Mouse (Mus musculus): Measurements from ENCODE around the gene Hhipl1. TPM values are rescaled to one million over a fixed set of nuclear protein-coding genes. Genes with fewer than 3 reads are reported as not detected.

The Hhipl1 gene
- total RNA-seq, 2 experiments from 2014 or later = 5.1 to 6.4 TPM

GRCm38 (mm10) chr12:108272143-108272635 is 33.9 kb upstream of the Hhipl1 start:
- DNase-seq (ENCODE audit: low spot score in 2 of 2) = no peak
- no peak for TF ChIP-seq CTCF (conservative IDR thresholded peaks at IDR 0.05)
- peak overlapping the region; percentile 69; the same call in 1 of the 2 replicates for H3K27ac ChIP-seq
- peak overlapping the region; percentile 30; the same call in 1 of the 2 replicates for H3K4me3 ChIP-seq

GRCm38 (mm10) chr12:108273466-108274312 is 32.4 kb upstream of the Hhipl1 start:
- H3K4me3 ChIP-seq = peak overlapping the region; percentile 90
- no peak for DNase-seq (ENCODE audit: low spot score in 2 of 2)
- peak overlapping the region; percentile 54; the same call in 1 of the 2 replicates for H3K27ac ChIP-seq
- TF ChIP-seq CTCF (conservative IDR thresholded peaks at IDR 0.05) = no peak

DNA sequence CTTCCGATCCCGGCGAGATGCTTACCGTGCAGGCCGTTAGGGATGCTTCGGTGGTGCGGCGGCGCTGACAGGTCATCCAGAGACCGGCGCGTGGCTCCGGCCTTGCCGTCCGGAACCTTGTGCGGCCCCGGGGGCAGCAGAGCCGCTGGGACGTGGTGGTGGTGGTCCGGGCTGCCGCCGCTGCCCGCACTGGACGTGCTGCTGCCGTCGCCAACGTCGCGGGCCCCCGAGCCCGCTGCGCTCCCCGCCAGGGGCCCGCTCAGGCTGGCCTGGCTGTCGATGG is 31.8 kb upstream of the Hhipl1 start:
- no peak overlapping the region; the same call in 1 of the 2 replicates for H3K27ac ChIP-seq
- TF ChIP-seq CTCF (conservative IDR thresholded peaks at IDR 0.05) = no peak
- peak overlapping the region; percentile 90 for H3K4me3 ChIP-seq
- DNase-seq (ENCODE audit: low spot score in 2 of 2) = no peak

GRCm38 (mm10) chr12:108274661-108275507 is 31.2 kb upstream of the Hhipl1 start, which contains the start of gene Ccdc85c:
Gene Ccdc85c, minus strand, starts transcription at chr12:108275425.
- H3K27ac ChIP-seq = peak within 1 kb of the TSS; percentile 93
- DNase-seq (ENCODE audit: low spot score in 2 of 2) = no peak
- peak within 1 kb of the TSS; percentile 90 for H3K4me3 ChIP-seq
- no peak for TF ChIP-seq CTCF (conservative IDR thresholded peaks at IDR 0.05)

- DNase-seq (ENCODE audit: low spot score in 2 of 2) = peak; percentile 97 to 99
- peak overlapping the region; percentile 93 for H3K27ac ChIP-seq
- TF ChIP-seq CTCF (conservative IDR thresholded peaks at IDR 0.05) = no peak
- H3K4me3 ChIP-seq = peak overlapping the region; percentile 90
Observed at GRCm38 (mm10) chr12:108275508-108275890, 30.6 kb upstream of the Hhipl1 start.

DNA sequence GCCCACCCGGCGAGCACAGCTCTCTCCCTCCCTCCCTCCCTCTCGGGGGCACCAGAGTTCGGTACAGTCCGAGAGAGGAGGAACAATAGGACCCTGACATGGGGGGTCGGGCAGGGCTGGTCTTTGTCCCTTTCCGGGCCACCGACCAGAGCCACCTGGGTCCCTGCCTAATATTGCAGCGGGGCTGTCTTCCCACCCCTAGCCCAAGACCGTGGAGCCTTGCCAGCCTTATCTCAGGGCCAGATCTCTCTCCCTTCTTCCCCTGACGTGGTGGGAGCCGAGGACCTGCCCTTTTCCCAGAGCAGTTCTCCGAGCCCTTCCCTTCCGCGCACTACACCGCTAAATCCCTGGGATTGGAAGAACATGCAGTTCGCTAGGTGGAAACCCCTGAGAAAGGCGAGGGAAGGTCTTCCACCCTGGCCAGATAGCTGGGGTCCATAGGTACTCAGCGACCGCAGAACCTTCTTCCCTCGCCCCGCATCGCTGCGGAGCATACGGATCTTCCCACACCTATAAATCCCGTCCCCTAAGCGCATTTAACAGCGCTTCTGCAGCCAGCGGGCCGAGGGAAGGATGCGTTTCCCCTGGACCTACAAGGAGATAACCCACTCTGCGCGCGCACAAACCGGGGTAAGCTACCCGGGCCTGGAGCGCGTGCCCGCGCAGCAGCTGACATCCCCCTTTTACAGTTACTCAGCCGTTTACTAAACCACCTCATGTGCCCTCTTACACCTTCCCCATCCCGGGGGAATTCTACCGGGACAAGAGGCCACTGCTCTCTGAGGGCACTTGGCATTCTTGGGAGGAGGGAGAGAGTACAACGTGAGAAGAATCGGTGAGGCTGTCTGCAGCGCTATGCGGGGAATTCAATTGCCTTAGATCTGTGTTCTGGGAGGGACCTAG is 29.9 kb upstream of the Hhipl1 start:
- H3K27ac ChIP-seq = peak overlapping the region; percentile 93
- TF ChIP-seq CTCF (conservative IDR thresholded peaks at IDR 0.05) = no peak
- peak overlapping the region; percentile 90 for H3K4me3 ChIP-seq
- peak in 1 of 2 experiments; percentile 50 for DNase-seq (ENCODE audit: low spot score in 2 of 2)

- no peak overlapping the region; the same call in 1 of the 2 replicates for H3K4me3 ChIP-seq
- H3K27ac ChIP-seq = no peak overlapping the region
- DNase-seq (ENCODE audit: low spot score in 2 of 2) = no peak
- peak; percentile 32 for TF ChIP-seq CTCF (conservative IDR thresholded peaks at IDR 0.05)
Observed at GRCm38 (mm10) chr12:108277341-108277841, 28.7 kb upstream of the Hhipl1 start.

GRCm38 (mm10) chr12:108278221-108278918 is 27.7 kb upstream of the Hhipl1 start:
- DNase-seq (ENCODE audit: low spot score in 2 of 2) = no peak
- Histone ChIP-seq H3K27ac (no peak overlapping the region), H3K4me3 (no peak overlapping the region)
- TF ChIP-seq CTCF (conservative IDR thresholded peaks at IDR 0.05) = no peak

GRCm38 (mm10) chr12:108284455-108285224 is 21.4 kb upstream of the Hhipl1 start:
- DNase-seq (ENCODE audit: low spot score in 2 of 2) = no peak
- Histone ChIP-seq H3K27ac (no peak overlapping the region), H3K4me3 (no peak overlapping the region)
- no peak for TF ChIP-seq CTCF (conservative IDR thresholded peaks at IDR 0.05)

- TF ChIP-seq CTCF (conservative IDR thresholded peaks at IDR 0.05) = no peak
- DNase-seq (ENCODE audit: low spot score in 2 of 2) = no peak
- Histone ChIP-seq H3K27ac (no peak overlapping the region), H3K4me3 (no peak overlapping the region)
Observed at GRCm38 (mm10) chr12:108285225-108286011, 20.7 kb upstream of the Hhipl1 start.
